Mouse (Mus musculus): Measurements from ENCODE around the gene Ier3. TPM values are rescaled to one million over a fixed set of nuclear protein-coding genes. Genes with fewer than 3 reads are reported as not detected.

The Ier3 gene
- polyA plus RNA-seq, 1 experiment from 2014 or later: 25.3 TPM

- Histone ChIP-seq H3K4me3 (replicated peaks) (no peak overlapping the region), H3K4me1 (peaks cover 46% of the 10 kb centered on the region), H3K4me2 (no peak overlapping the region), H3K9me3 (replicated peaks) (no peaks in the 10 kb centered on the region), H3K27ac (peak overlapping the region; percentile 69), H3K27me3 (no peaks in the 10 kb centered on the region), H3K9ac (no peak overlapping the region), H3K36me3 (no peaks in the 10 kb centered on the region)
- peak; percentile 44; the same call in 1 of the 2 replicates for ATAC-seq (replicated peaks; ENCODE audit: low FRiP score)
- WGBS: 54% methylated on average over 7 of the region's 7 CpGs
These were observed 8.2 kb upstream of the Ier3 start for GRCm38 (mm10) chr17:35813245-35813647.

- Histone ChIP-seq H3K36me3 (no peaks in the 10 kb centered on the region), H3K27ac (peak overlapping the region; percentile 69), H3K4me3 (replicated peaks) (no peak overlapping the region), H3K4me1 (peaks cover 46% of the 10 kb centered on the region), H3K27me3 (no peaks in the 10 kb centered on the region), H3K9me3 (replicated peaks) (no peaks in the 10 kb centered on the region), H3K9ac (no peak overlapping the region), H3K4me2 (no peak overlapping the region)
- 82% methylated on average over 7 of the region's 7 CpGs for WGBS
- ATAC-seq (replicated peaks; ENCODE audit: low FRiP score): no peak
These were observed 7.8 kb upstream of the Ier3 start for GRCm38 (mm10) chr17:35813653-35814052.

- no peak for ATAC-seq (replicated peaks; ENCODE audit: low FRiP score)
- WGBS: 48% methylated on average over 6 of the region's 6 CpGs
These were observed 6.8 kb upstream of the Ier3 start for GRCm38 (mm10) chr17:35814678-35815077.

GRCm38 (mm10) chr17:35815836-35816235 lies 5.6 kb upstream of the Ier3 start:
- Histone ChIP-seq H3K9ac (no peak overlapping the region), H3K4me3 (replicated peaks) (no peak overlapping the region), H3K36me3 (no peaks in the 10 kb centered on the region), H3K27me3 (peaks cover 9% of the 10 kb centered on the region; the same call in 1 of the 2 replicates), H3K4me1 (peaks cover 50% of the 10 kb centered on the region), H3K4me2 (no peak overlapping the region), H3K9me3 (replicated peaks) (no peaks in the 10 kb centered on the region), H3K27ac (peak overlapping the region; percentile 51; the same call in 1 of the 2 replicates)
- WGBS: 46% methylated on average over 7 of the region's 7 CpGs
- no peak for ATAC-seq (replicated peaks; ENCODE audit: low FRiP score)

More at GRCm38 (mm10) chr17:35814678-35815077, 6.8 kb upstream of the Ier3 start:
- Histone ChIP-seq H3K9ac (no peak overlapping the region), H3K4me1 (peaks cover 46% of the 10 kb centered on the region), H3K4me3 (replicated peaks) (no peak overlapping the region), H3K4me2 (no peak overlapping the region), H3K27me3 (peaks cover 5% of the 10 kb centered on the region; the same call in 1 of the 2 replicates), H3K36me3 (no peaks in the 10 kb centered on the region), H3K9me3 (replicated peaks) (no peaks in the 10 kb centered on the region), H3K27ac (peak overlapping the region; percentile 68)

- ATAC-seq (replicated peaks; ENCODE audit: low FRiP score): no peak
- H3K9me3 ChIP-seq (replicated peaks): no peaks in the 10 kb centered on the region
- WGBS: 41% methylated on average over 9 of the region's 14 CpGs
- no peak overlapping the region for H3K4me3 ChIP-seq (replicated peaks)
- no peaks in the 10 kb centered on the region for H3K36me3 ChIP-seq
- H3K27ac ChIP-seq: 0 out of 2 replicates have a peak overlapping the region, but pooled peaks have one; percentile 51
- peaks cover 9% of the 10 kb centered on the region; the same call in 1 of the 2 replicates for H3K27me3 ChIP-seq
- H3K4me1 ChIP-seq: peaks cover 59% of the 10 kb centered on the region
- no peak overlapping the region for H3K4me2 ChIP-seq
- H3K9ac ChIP-seq: no peak overlapping the region
These were observed 4.8 kb upstream of the Ier3 start for GRCm38 (mm10) chr17:35816686-35817085.

GRCm38 (mm10) chr17:35817226-35817625 lies 4.3 kb upstream of the Ier3 start:
- H3K27ac ChIP-seq: 0 out of 2 replicates have a peak overlapping the region, but pooled peaks have one; percentile 56
- peaks cover 64% of the 10 kb centered on the region for H3K4me1 ChIP-seq
- no peak overlapping the region for H3K9ac ChIP-seq
- no peak for ATAC-seq (replicated peaks; ENCODE audit: low FRiP score)
- 38% methylated on average over 10 of the region's 10 CpGs for WGBS
- H3K4me2 ChIP-seq: no peak overlapping the region
- H3K36me3 ChIP-seq: no peaks in the 10 kb centered on the region
- no peak overlapping the region for H3K4me3 ChIP-seq (replicated peaks)
- no peaks in the 10 kb centered on the region for H3K9me3 ChIP-seq (replicated peaks)
- H3K27me3 ChIP-seq: peaks cover 9% of the 10 kb centered on the region; the same call in 1 of the 2 replicates

- H3K9me3 ChIP-seq (replicated peaks): no peaks in the 10 kb centered on the region
- H3K4me3 ChIP-seq (replicated peaks): no peak overlapping the region
- H3K4me2 ChIP-seq: no peak overlapping the region
- H3K27ac ChIP-seq: no peak overlapping the region
- 78% methylated on average over 5 of the region's 5 CpGs for WGBS
- H3K36me3 ChIP-seq: peaks cover 4% of the 10 kb centered on the region; the same call in 1 of the 2 replicates
- peaks cover 9% of the 10 kb centered on the region; the same call in 1 of the 2 replicates for H3K27me3 ChIP-seq
- H3K9ac ChIP-seq: no peak overlapping the region
- no peak for ATAC-seq (replicated peaks; ENCODE audit: low FRiP score)
- H3K4me1 ChIP-seq: peaks cover 62% of the 10 kb centered on the region
These were observed 1.4 kb upstream of the Ier3 start for GRCm38 (mm10) chr17:35820111-35820510.

GRCm38 (mm10) chr17:35822564-35822963 lies 1.1 kb downstream of the Ier3 start:
- peak overlapping the region; percentile 96 for H3K4me2 ChIP-seq
- H3K4me3 ChIP-seq (replicated peaks): peak overlapping the region; percentile 81
- ATAC-seq (replicated peaks; ENCODE audit: low FRiP score): no peak
- peaks cover 39% of the 10 kb centered on the region for H3K4me1 ChIP-seq
- H3K9me3 ChIP-seq (replicated peaks): no peaks in the 10 kb centered on the region
- H3K27me3 ChIP-seq: peaks cover 9% of the 10 kb centered on the region; the same call in 1 of the 2 replicates
- peak overlapping the region; percentile 92 for H3K27ac ChIP-seq
- WGBS: 2% methylated on average over 11 of the region's 11 CpGs
- H3K9ac ChIP-seq: peak overlapping the region; percentile 69
- peaks cover 26% of the 10 kb centered on the region for H3K36me3 ChIP-seq

GRCm38 (mm10) chr17:35822964-35823937 lies 1.8 kb downstream of the Ier3 start, which contains the start of gene Flot1:
TSS of gene Flot1 (plus strand) at chr17:35823230.
- Histone ChIP-seq H3K36me3 (peaks cover 33% of the 10 kb centered on the region), H3K9ac (peak within 1 kb of the TSS; percentile 69), H3K4me2 (peak within 1 kb of the TSS; percentile 96), H3K4me3 (replicated peaks) (peak within 1 kb of the TSS; percentile 81), H3K27me3 (peaks cover 9% of the 10 kb centered on the region; the same call in 1 of the 2 replicates), H3K27ac (peak within 1 kb of the TSS; percentile 92), H3K4me1 (peaks cover 37% of the 10 kb centered on the region), H3K9me3 (replicated peaks) (no peaks in the 10 kb centered on the region)
- peak; percentile 86 for ATAC-seq (replicated peaks; ENCODE audit: low FRiP score)
- under 1% methylated on average over 47 of the region's 47 CpGs for WGBS

GRCm38 (mm10) chr17:35824402-35824801 lies 2.9 kb downstream of the Ier3 start:
- H3K9me3 ChIP-seq (replicated peaks): no peaks in the 10 kb centered on the region
- H3K4me3 ChIP-seq (replicated peaks): peak overlapping the region; percentile 81
- 62% methylated on average over 7 of the region's 7 CpGs for WGBS
- no peak overlapping the region for H3K27ac ChIP-seq
- peaks cover 38% of the 10 kb centered on the region for H3K4me1 ChIP-seq
- no peak overlapping the region for H3K9ac ChIP-seq
- peak overlapping the region; percentile 96 for H3K4me2 ChIP-seq
- H3K27me3 ChIP-seq: peaks cover 6% of the 10 kb centered on the region; the same call in 1 of the 2 replicates
- no peak for ATAC-seq (replicated peaks; ENCODE audit: low FRiP score)
- H3K36me3 ChIP-seq: peaks cover 39% of the 10 kb centered on the region

- H3K4me3 ChIP-seq (replicated peaks): no peak overlapping the region
- no peak for ATAC-seq (replicated peaks; ENCODE audit: low FRiP score)
- WGBS: 93% methylated on average over 13 of the region's 13 CpGs
These were observed 3.8 kb downstream of the Ier3 start for GRCm38 (mm10) chr17:35825109-35825850.

More at GRCm38 (mm10) chr17:35825109-35825850, 3.8 kb downstream of the Ier3 start:
- no peak overlapping the region for H3K27ac ChIP-seq
- peaks cover 39% of the 10 kb centered on the region for H3K36me3 ChIP-seq
- no peaks in the 10 kb centered on the region for H3K27me3 ChIP-seq
- no peak overlapping the region for H3K9ac ChIP-seq
- no peak overlapping the region for H3K4me2 ChIP-seq
- H3K9me3 ChIP-seq (replicated peaks): no peaks in the 10 kb centered on the region
- H3K4me1 ChIP-seq: peaks cover 47% of the 10 kb centered on the region
